Mouse (Mus musculus): ENCODE measurements around the gene Cabp2.
"Not testable (repeated sequence)": the region's sequence is repeated elsewhere in the genome, so short reads cannot be mapped to it uniquely, and the experiment has no call there.

Gene Cabp2

GRCm38 (mm10) chr19:4122411-4123370, 41.3 kb downstream of the Cabp2 start:
- no peak for DNase-seq (ENCODE audit: low read depth, low spot score)

GRCm38 (mm10) chr19:4124432-4124831, 43.1 kb downstream of the Cabp2 start:
- DNase-seq (ENCODE audit: low read depth, low spot score): no peak

DNA sequence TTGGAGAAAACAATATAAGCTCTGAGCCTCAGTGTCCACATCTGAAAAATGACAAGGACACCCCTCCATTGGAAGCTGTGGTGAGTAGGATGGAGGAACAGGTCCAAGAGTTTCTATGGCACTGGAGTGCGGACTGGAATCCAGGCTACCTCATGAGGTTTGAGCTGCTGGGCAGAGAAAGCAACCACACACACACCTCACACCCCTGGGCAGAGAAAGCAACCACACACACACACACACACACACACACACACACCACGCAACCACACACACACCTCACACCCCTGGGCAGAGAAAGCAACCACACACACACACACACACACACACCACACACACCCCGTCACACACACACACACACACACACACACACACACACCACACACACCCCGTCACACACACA, 43.9 kb downstream of the Cabp2 start:
- not testable (repeated sequence) for DNase-seq (ENCODE audit: low read depth, low spot score)

DNA sequence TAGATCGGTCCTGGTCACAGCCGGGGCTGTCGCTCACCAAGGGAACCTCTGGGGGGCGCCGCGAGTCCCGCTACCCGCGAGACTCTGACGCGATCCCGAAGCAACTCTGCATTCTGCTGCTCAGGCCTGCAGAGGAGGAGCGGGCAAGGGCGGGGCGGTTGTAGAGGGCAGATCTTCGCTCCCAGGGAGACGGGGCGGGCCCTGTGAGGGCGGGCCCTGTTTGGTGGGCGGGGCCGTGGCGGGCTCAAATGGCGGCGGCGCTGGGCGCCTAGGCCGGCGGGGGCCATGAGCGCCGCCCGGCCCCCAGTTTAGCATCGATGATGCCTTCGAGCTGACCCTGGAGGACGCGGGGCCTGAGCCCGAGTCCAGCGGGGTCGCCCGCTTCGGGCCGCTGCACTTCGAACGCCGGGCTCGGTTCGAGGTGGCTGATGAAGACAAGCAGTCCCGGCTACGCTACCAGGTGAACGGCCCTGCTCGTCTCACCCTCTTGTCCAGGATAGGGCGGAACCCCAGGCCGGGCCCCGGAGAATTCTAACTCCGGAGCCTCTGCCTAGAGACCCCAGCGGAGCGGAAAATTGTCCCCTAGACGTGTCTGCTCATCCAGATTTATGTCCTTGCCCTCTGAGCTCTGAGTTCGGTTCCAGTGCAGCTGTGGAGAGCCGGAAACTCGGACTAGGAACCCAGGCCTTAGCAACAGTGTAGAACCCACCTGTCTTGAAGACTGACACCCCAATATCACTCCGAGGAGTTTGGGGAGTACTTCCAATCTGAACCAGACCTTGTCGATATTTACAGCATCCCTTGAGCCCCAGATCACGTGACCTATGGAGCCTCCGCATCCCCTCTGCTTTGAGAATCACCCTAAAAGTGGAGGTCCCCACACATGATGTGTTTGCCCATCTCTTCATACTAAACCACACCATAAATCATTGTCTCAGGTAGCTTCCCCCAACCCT, 44.6 kb downstream of the Cabp2 start, which contains the start of gene Aip:
Gene Aip, minus strand, starts transcription at position 118 of the 956 bp plus-strand sequence.
- DNase-seq (ENCODE audit: low read depth, low spot score): peak; percentile 99

GRCm38 (mm10) chr19:4126759-4127495, 45.5 kb downstream of the Cabp2 start:
- DNase-seq (ENCODE audit: low read depth, low spot score): no peak

- DNase-seq (ENCODE audit: low read depth, low spot score): no peak
Measured at GRCm38 (mm10) chr19:4129462-4129861, 48.1 kb downstream of the Cabp2 start.

DNA sequence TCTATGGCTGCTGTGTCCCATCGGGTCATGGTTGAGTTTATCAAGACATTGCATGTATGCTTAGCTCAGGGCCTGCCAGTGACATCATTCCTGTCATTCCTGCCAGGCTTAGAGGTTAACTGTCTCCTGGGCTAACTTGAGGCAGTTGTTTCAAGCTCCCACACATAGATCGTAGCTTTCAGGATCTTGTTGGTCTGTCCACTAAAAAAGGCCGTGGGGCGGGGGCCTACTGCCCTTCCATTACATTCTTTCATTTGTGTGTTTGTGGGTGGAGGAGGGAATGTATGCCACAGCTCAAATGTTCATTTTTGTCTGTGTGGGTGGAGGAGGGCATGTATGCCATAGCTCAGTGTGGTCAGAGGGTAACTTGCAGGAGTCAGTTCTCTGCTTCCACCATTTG, 48.7 kb downstream of the Cabp2 start:
- no peak for DNase-seq (ENCODE audit: low read depth, low spot score)

GRCm38 (mm10) chr19:4131075-4131474, 49.7 kb downstream of the Cabp2 start:
- no peak for DNase-seq (ENCODE audit: low read depth, low spot score)

DNA sequence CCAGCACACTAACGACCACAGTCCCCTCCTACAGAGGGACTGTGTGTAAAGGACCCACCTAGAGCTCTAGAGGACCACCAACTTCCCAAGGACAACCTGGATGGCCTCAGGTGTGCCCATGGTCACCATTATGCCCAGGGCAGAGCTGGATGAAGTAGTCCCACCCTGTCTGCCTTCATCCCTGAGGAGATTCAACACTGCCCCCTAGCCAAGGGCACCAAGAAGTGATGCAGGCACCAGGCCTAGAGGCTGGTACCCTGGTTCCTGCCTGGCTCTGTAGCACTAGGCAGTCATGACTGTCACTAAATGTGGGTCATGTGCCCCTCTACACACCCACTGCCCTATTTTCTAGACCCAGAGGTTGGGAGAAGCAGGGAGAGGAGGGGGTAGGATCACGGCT, 50.4 kb downstream of the Cabp2 start:
- no peak for DNase-seq (ENCODE audit: low read depth, low spot score)

DNA sequence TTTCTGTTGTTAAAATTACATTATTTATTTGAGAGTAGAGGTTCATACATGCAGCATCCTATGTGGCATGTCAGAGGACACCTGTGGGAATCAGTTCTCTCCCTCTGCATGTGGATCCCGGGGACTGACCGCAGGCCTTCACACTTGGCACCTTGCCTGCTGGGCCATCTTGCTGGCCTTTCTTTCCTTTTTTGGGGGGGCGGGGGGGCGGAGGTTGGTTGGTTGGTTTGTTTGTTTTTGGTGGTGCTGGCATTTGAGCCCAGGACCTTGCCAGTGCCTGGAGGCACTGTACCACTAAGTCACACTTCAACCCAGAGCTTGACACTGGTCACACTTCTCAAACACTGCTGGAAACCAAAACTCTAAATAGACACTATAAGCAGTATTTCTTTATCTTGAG, 53.0 kb downstream of the Cabp2 start:
- no peak for DNase-seq (ENCODE audit: low read depth, low spot score)

GRCm38 (mm10) chr19:4135229-4135962, 54.0 kb downstream of the Cabp2 start:
- DNase-seq (ENCODE audit: low read depth, low spot score): peak; percentile 41

DNA sequence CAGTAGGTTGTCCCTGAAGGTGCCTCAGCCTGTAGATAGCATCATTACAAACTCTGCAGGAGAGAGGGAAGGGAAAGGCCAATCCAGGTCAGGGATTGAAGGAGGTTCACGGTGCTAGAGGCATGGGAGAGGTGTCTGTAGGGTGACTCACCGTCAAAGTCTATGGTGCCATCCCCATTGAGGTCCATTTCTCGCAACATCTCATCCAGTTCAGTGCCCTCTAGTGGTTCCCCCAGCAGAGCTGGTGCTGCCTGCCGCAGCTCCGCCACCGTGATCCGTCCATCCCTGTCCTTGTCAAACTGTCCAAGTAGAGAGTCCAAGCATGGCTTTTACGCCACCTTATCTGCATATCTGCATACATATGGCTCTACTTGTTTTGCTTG, 54.6 kb downstream of the Cabp2 start:
- DNase-seq (ENCODE audit: low read depth, low spot score): peak; percentile 61

GRCm38 (mm10) chr19:4136463-4136862, 55.1 kb downstream of the Cabp2 start:
- peak; percentile 49 for DNase-seq (ENCODE audit: low read depth, low spot score)

All from CD4-positive helper T cell, adult 2 months (primary cell).